Mouse (Mus musculus) spleen, adult 2 months (tissue): ENCODE measurements around the gene Olfr786. TPM values are rescaled to one million over a fixed set of nuclear protein-coding genes. Genes with fewer than 3 reads are reported as not detected.

Experiments used
- DNase-seq, 2 experiments: peaks; one replicate each; pipeline versions ENCODE4 v3.0.0 to v3.0.0-alpha.2; 2012 to 2021; ENCODE audit warnings: low spot score in 2 of 2, low read depth in 1 of 2
- H3K27ac ChIP-seq: fragments of 200-500 bp; 2 replicates; pipeline ENCODE4 v1.5.1; 2012; ENCODE audit warnings: low read length, inconsistent platforms; ENCODE audit not compliant: insufficient read depth
- H3K27me3 ChIP-seq: fragments of 200-500 bp; 2 replicates; pipeline ENCODE4 v1.6.1; 2012; ENCODE audit warnings: mild to moderate bottlenecking, moderate library complexity, low read length, inconsistent platforms; ENCODE audit not compliant: control insufficient read depth, insufficient read depth
- H3K36me3 ChIP-seq: fragments of 200-500 bp; 2 replicates; pipeline ENCODE4 v1.6.1; 2012; ENCODE audit warnings: mild to moderate bottlenecking, low read length, inconsistent platforms; ENCODE audit not compliant: control insufficient read depth, insufficient read depth
- H3K4me1 ChIP-seq: fragments of 200-500 bp; 2 replicates; pipeline ENCODE4 v1.6.1; 2011; ENCODE audit warnings: inconsistent platforms; ENCODE audit not compliant: control insufficient read depth, insufficient read depth, insufficient read length
- H3K4me3 ChIP-seq: fragments of 200-500 bp; 2 replicates; pipeline ENCODE4 v1.5.1; 2011; ENCODE audit warnings: mild to moderate bottlenecking, inconsistent platforms; ENCODE audit not compliant: insufficient read depth, insufficient read length; ENCODE audit errors: extremely low read depth
- CTCF ChIP-seq: fragments of 200-500 bp; IDR thresholded peaks from 2 replicates; pipeline ENCODE4 v1.5.1; 2011; ENCODE audit warnings: mild to moderate bottlenecking, inconsistent platforms; ENCODE audit not compliant: insufficient read depth, insufficient read length, insufficient replicate concordance; ENCODE audit errors: extremely low read depth
- POLR2A ChIP-seq: fragments of 200-500 bp; IDR thresholded peaks from 2 replicates; pipeline ENCODE4 v1.6.1; 2011; ENCODE audit warnings: low read depth, low read length, inconsistent platforms
- WGBS: fragments of 180-500 bp; shearing (Covaris S2); methylation state at CpG from one replicate; pipeline ENCODE4 v1.1.7; 2018; 5-methylcytosine and 5-hydroxymethylcytosine counted together
- polyA plus RNA-seq: library from polyadenylated mRNA; depleted of rRNA; stranded (reverse); fragments of >200 nt; gene quantifications from 2 replicates; pipeline ENCODE4 v1.2.3, GENCODE M21; 2012; rRNA removed

Gene Olfr786
- polyA plus RNA-seq: not detected in 2 replicates

DNA sequence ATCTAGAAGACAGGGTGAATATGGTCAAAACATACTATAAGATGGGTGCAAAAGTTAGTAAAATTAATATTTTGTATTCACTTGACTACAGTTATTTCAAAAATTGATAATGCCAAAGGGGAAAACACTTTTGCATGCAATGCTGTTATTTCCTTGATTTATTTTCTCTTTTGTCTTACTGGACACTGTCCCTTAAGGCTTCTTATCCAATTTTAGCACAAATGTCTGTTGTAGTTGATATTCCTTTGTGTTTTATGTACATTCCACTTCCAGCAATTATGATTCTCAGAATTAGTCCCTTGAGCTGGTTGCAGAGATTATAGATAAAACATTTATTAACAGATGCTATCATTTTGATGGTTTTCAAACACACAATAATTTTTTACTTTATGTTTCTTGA lies at the start of gene Olfr786:
Gene Olfr786, plus strand, starts transcription at position 301 of the 400 bp plus-strand sequence.
- no peak within 1 kb of the TSS for H3K27ac ChIP-seq
- TF ChIP-seq POLR2A (no peak), CTCF (no peak)
- DNase-seq: no peak
- H3K27me3 ChIP-seq: no peaks in the 10 kb centered on the region
- H3K4me3 ChIP-seq: no peak within 1 kb of the TSS
- no peaks in the 10 kb centered on the region for H3K36me3 ChIP-seq
- no peaks in the 10 kb centered on the region for H3K4me1 ChIP-seq

DNA sequence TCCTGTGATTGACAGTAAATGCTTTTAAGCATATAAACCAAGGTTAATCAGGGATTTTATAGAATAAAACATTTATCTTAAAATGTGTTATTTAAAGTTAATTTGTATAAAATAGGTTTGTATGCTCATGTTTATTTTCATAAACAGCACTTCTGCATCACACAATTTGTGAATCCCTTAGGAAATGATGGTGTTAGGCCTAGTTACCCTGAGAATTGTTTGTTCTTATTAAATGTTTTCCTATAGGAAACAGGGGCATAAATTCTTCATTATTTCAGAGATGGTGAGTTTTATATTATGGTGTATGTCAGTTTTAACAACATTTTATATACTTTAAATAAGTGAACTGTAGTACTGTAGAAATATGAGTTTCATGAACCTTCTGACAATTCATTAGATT lies 43.3 kb upstream of the Olfr786 start, which contains the start of gene Olfr784:
Gene Olfr784, plus strand, starts transcription at position 301 of the 400 bp plus-strand sequence.
- H3K4me1 ChIP-seq: no peaks in the 10 kb centered on the region
- H3K27ac ChIP-seq: no peak within 1 kb of the TSS
- H3K4me3 ChIP-seq: no peak within 1 kb of the TSS
- no peak for DNase-seq
- H3K36me3 ChIP-seq: no peaks in the 10 kb centered on the region
- no peak for TF ChIP-seq CTCF
- no peak for TF ChIP-seq POLR2A
- no peaks in the 10 kb centered on the region for H3K27me3 ChIP-seq

DNA sequence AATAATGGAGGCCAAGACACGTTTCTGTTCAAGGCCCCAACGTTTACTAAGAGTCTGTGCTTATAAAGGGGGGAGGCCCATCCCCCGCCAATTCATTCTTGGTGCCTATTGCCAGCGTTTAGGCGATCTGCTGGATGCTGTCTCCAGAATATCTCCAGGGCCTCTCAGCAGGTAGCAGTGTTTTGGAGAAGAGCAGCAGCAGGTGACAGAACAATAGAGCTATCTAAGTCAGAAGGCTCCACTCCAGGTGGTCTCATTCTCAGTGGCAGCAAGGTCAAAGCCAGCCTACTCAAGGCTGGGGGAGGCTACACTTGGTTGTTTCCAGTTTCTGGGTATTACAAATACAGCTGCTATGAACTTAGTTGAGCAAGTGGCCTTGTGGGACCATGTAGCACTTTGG lies 26.2 kb upstream of the Olfr786 start:
- TF ChIP-seq CTCF (no peak), POLR2A (no peak)
- no peaks in the 10 kb centered on the region for H3K4me1 ChIP-seq
- DNase-seq: no peak
- no peaks in the 10 kb centered on the region for H3K27me3 ChIP-seq
- H3K36me3 ChIP-seq: no peaks in the 10 kb centered on the region
- no peak overlapping the region for H3K4me3 ChIP-seq
- 62% methylated on average over 5 of the region's 5 CpGs for WGBS
- H3K27ac ChIP-seq: no peak overlapping the region

DNA sequence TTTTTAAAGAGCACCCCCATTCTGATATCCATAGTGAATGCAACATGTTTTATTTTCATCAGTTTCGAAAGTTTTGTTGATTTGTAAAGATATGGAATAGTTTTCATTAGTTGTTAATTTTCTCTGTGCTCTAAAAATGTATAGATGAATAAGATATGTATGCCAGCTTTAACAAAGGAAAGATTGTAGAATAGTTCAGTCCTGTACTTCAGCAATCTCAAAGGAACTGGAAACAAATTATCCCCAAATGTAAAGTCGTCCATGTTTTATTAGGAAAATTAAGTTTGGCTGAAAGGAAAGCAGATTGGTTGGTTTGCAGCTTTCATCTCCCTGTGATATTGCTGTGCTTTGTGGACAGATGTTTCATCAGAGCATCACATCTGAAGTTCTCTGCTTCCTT lies 22.0 kb upstream of the Olfr786 start, which contains the start of gene Olfr785:
Gene Olfr785, plus strand, starts transcription at position 301 of the 400 bp plus-strand sequence.
- WGBS: 66% methylated on average over 2 of the region's 2 CpGs
- Histone ChIP-seq H3K36me3 (no peaks in the 10 kb centered on the region), H3K27me3 (no peaks in the 10 kb centered on the region), H3K27ac (no peak within 1 kb of the TSS), H3K4me3 (no peak within 1 kb of the TSS; the same call in 1 of the 2 replicates), H3K4me1 (no peaks in the 10 kb centered on the region)
- no peak for DNase-seq
- no peak for TF ChIP-seq CTCF
- no peak for TF ChIP-seq POLR2A

DNA sequence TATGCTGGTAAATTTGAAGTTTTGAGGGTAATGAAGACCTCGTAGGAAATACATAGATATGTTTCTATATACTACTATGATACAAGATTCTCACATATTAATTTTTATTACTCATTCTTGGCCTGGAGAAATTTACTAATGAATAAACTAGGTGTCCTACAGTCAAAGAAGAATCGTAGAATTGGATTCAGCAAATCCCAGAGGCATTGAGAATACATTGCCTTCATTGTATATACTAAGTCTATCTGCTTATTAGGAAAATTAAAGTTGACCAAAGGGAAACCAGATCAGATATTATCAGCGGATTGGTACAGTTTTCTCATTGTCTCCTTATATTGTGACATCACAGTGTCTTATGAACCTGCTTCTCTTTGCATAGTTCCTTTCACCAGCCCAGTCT lies 34.5 kb downstream of the Olfr786 start, which contains the start of gene Olfr787:
Gene Olfr787, plus strand, starts transcription at position 301 of the 400 bp plus-strand sequence.
- H3K27me3 ChIP-seq: no peaks in the 10 kb centered on the region
- H3K27ac ChIP-seq: no peak within 1 kb of the TSS
- no peak for TF ChIP-seq POLR2A
- no peak for TF ChIP-seq CTCF
- WGBS: 75% methylated on average over 3 of the region's 3 CpGs
- H3K36me3 ChIP-seq: no peaks in the 10 kb centered on the region
- no peaks in the 10 kb centered on the region for H3K4me1 ChIP-seq
- no peak for DNase-seq
- no peak within 1 kb of the TSS for H3K4me3 ChIP-seq

DNA sequence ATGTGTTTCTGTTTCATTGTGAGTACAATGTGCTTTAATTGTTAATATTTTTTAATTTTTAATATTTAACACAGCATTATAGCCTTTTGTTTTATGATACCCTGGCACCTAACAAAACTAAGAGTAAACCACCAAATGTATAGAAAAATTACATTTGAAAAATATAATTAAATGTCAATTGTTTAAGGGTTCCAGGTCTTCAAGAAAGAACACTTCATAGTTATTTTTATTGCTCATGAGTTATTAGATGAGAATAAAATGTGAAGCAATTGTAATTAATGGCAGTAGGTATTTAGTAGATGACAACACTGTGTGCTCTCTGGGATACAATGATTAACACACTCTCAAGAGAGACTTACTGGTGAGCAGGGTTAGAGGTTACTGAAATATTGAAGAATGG lies 43.6 kb downstream of the Olfr786 start, which contains the start of gene Olfr788:
Gene Olfr788, plus strand, starts transcription at position 301 of the 400 bp plus-strand sequence.
- TF ChIP-seq CTCF (no peak), POLR2A (no peak)
- Histone ChIP-seq H3K36me3 (no peaks in the 10 kb centered on the region), H3K27me3 (no peaks in the 10 kb centered on the region), H3K4me1 (no peaks in the 10 kb centered on the region), H3K4me3 (no peak within 1 kb of the TSS), H3K27ac (no peak within 1 kb of the TSS)
- DNase-seq: no peak

DNA sequence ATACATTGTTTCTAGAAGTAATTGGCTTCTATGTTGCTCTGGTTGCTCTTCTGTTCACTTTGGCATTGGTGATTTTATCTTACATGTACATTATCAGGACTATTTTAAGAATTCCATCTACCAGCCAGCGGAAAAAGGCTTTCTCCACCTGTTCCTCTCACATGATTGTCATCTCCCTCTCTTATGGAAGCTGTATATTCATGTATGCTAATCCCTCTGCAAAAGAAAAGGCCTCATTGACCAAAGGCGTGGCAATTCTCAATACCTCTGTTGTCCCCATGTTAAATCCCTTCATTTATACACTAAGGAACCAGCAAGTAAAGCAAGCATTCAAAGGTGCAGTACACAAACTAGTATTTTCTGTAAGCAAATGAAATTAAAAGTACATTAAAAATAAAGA lies 46.1 kb downstream of the Olfr786 start:
- H3K4me1 ChIP-seq: no peaks in the 10 kb centered on the region
- no peaks in the 10 kb centered on the region for H3K27me3 ChIP-seq
- no peak for DNase-seq
- H3K36me3 ChIP-seq: no peaks in the 10 kb centered on the region
- TF ChIP-seq CTCF (no peak), POLR2A (no peak)
- 75% methylated on average over 2 of the region's 2 CpGs for WGBS
- H3K4me3 ChIP-seq: no peak overlapping the region
- H3K27ac ChIP-seq: no peak overlapping the region
